Mouse (Mus musculus) CD4-positive helper T cell, adult 2 months (primary cell): Measurements from ENCODE around the gene Fam241b.
"Not testable (repeated sequence)": the region's sequence is repeated elsewhere in the genome, so short reads cannot be mapped to it uniquely, and the experiment has no call there.

Experiments
- DNase-seq: peaks from one replicate; pipeline ENCODE4 v3.0.0-alpha.2; 2012; ENCODE audit warnings: low read depth, missing footprints, low spot score

The Fam241b gene

DNA sequence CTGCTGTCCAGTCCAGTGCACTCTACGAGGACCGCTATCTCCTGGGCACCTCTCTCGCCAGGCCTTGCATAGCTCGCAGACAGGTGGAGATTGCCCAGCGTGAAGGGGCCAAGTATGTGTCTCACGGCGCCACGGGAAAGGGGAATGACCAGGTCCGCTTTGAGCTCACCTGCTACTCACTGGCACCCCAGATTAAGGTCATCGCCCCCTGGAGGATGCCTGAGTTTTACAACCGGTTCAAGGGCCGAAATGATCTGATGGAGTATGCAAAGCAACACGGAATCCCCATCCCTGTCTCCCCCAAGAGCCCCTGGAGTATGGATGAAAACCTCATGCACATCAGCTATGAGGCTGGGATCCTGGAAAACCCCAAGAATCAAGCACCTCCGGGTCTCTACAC, 72.4 kb downstream of the Fam241b start:
- DNase-seq, result not testable (repeated sequence)

- DNase-seq, result no peak
These were observed 73.1 kb downstream of the Fam241b start for GRCm38 (mm10) chr10:62070636-62071035.

DNA sequence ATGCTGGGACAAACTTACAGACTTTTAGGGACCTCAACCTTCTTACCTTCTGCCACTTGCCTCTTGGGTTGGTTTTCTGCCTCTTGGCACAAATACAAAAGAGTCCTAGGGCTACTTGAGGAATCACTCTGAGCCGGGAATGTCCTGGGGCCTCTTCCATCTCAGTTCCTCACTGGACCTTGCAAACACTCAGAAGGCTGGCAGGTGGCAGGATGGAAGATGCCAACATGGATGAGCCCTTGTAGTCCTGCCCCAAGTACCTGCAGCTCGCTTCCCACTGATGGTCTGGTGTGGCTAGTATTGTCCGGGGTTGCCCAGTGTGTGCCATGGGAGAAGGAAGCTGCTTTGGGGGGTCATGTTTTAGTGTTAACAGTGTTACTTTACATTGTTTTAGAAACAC, 73.8 kb downstream of the Fam241b start:
- no peak for DNase-seq

GRCm38 (mm10) chr10:62069398-62069797, 74.3 kb downstream of the Fam241b start:
- DNase-seq, result no peak

DNA sequence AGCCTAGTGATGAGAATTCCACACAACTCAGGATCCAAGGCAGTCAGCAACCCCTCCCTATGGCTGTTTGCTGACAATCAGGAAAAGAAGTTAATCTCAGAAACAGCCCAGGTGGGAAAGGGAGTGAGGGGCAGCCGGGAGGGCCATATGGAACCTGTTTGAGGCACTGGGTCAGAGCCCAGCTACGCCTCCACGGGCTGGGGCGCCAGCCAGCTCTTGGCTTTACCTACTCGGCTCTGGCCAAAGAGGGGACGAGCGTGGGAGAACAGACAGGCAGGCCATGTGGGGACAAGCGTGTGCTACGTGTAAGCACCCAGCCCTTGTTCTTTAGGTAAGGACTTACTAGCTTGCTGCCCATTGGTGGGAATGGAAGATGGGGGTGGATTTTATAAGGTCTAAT, 75.2 kb downstream of the Fam241b start:
- DNase-seq, result no peak

- DNase-seq, result no peak
These were observed 77.5 kb downstream of the Fam241b start for GRCm38 (mm10) chr10:62066213-62066612.

GRCm38 (mm10) chr10:62062786-62063185, 80.9 kb downstream of the Fam241b start:
- DNase-seq, result no peak

DNA sequence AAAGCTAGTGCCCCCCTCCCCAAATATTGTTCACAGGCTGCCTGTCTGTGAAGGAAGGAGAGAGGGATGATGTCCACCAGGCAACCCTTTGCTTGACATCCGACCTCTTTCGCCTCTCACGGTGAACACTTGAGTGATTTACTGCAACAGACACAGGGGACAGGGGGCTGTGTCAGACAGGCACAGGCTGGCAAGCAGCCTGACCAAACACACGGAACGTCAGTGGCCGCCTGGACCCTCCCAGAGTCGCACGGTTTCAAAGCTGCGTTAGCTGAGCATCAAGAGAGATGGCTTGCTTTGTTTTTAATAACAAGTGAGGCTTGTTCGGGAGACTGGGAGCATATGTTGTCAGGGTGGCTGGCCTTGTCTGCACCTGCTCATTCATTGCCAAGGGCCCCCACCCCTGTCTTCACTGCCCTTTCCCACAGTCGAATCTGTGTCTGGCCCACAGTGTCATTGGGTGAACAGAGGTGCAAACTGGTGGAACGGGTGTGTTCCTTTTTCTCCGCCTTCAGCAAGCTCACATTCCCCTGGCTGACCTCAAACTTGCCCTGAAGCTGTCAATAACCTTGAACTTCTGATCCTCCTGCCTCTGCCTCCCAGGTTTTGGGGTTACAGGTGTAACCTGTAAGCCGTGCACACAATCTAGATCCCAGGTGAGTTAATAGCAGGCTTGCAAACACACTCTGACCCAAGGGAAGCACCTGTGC, 82.6 kb downstream of the Fam241b start:
- DNase-seq, result no peak

DNA sequence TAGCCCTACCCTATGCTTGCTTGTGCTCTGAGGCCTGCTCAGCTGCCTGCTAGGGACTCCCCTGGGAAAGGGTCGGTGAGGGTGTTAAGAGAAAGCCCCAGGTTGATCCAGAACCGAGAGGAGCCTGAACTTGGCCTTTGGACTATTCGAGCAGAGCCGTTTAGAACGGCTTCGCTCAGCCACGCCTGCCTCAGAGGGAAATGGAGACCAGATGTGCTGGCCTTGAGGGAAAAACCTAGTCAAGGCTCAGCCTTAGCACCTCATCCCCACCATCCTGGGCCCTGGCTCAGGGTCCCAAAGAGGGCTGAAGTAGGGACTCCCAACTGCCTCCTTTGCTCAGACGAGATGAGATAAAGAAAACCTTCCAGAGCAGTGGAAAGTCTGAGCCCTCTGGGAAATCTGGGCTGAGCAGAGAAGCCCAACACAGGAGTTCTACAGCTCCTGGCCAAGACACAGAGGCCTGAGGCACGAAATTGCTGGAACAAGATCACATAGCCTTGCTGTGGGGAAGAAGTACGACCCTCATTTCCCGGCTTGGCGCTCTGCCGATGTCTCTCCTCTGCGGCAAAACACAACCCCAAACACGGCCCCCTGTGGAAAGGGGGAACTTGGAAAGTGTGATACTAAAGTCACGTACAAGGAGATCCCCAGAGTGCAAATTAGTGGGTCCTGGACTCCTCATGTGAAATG, 83.4 kb downstream of the Fam241b start:
- DNase-seq, result no peak

- no peak for DNase-seq
These were observed 85.0 kb downstream of the Fam241b start for GRCm38 (mm10) chr10:62058508-62059375.
